In genomic region chr16:44063025-44063894, GRCm38 (mm10) we compare ENCODE assay signal across 8 mouse cellular contexts. TPM values are rescaled to one million over a fixed set of nuclear protein-coding genes. Genes with fewer than 3 reads are reported as not detected.
DNase-seq lines count a peak whose midpoint lies in the region; ATAC-seq and TF ChIP-seq lines count a peak whose summit lies in the region.

Gene Gramd1c (minus strand): TSS chr16:44063345.

- TF ChIP-seq POLR2A in bone marrow macrophage, adult 2 months (IDR thresholded peaks at IDR 0.05; ENCODE audit: borderline replicate concordance, low read depth, low read length) = no peak
- TF ChIP-seq POLR2A in limb, embryonic 14.5 days (IDR thresholded peaks at IDR 0.05; ENCODE audit: borderline replicate concordance, extremely low read depth, insufficient read depth, insufficient read length) = no peak

- DNase-seq in heart, adult 9 months (ENCODE audit: low spot score in 2 of 2) = peak; percentile 65 to 66
- DNase-seq in kidney, adult 8-10 months = peak; percentile 38 to 46
- peak; percentile 78 for DNase-seq in limb, embryonic 14.5 days (ENCODE audit: low spot score)
- DNase-seq in spleen, postnatal 36 days (ENCODE audit: low spot score in 2 of 2) = peak; percentile 31

- H3K9me3 ChIP-seq in embryonic facial prominence, embryonic 15.5 days (replicated peaks) = no peaks in the 10 kb centered on the region
- H3K9me3 ChIP-seq in limb, embryonic 14.5 days (ENCODE audit: control insufficient read depth, low read length) = no peaks in the 10 kb centered on the region
- H3K9me3 ChIP-seq in midbrain, embryonic 15.5 days = no peaks in the 10 kb centered on the region

- WGBS in embryonic facial prominence, embryonic 15.5 days = 7% methylated on average over 45 of the region's 45 CpGs
- WGBS in limb, embryonic 14.5 days = 6% methylated on average over 45 of the region's 45 CpGs
- 6% methylated on average over 45 of the region's 45 CpGs for WGBS in midbrain, embryonic 15.5 days

- ATAC-seq in embryonic facial prominence, embryonic 15.5 days (ENCODE audit: insufficient number of reproducible peaks, low FRiP score, low TSS enrichment, low read depth) = peak; percentile 78
- ATAC-seq in limb, embryonic 14.5 days (ENCODE audit: low FRiP score, low read depth) = peak; percentile 88
- ATAC-seq in midbrain, embryonic 15.5 days (replicated peaks) = peak; percentile 94

- peak within 1 kb of the TSS; percentile 37 for H3ac ChIP-seq in C2C12 (ENCODE audit: control insufficient read depth, insufficient read length, low read depth)

- H3K79me3 ChIP-seq in C2C12 (ENCODE audit: low read depth) = no peaks in the 10 kb centered on the region

- peak; percentile 16 for TF ChIP-seq CTCF in C2C12 (IDR thresholded peaks at IDR 0.05; ENCODE audit: control insufficient read depth, insufficient read depth, insufficient read length)
- peak; percentile 39 for TF ChIP-seq CTCF in bone marrow macrophage, adult 2 months (IDR thresholded peaks at IDR 0.05; ENCODE audit: low read depth, low read length)

- H3K4me1 ChIP-seq in bone marrow macrophage, adult 2 months (ENCODE audit: control insufficient read depth, insufficient read depth, low read length) = no peaks in the 10 kb centered on the region
- 0 out of 2 replicates have a peak, but pooled peaks cover 4% of the 10 kb centered on the region for H3K4me1 ChIP-seq in embryonic facial prominence, embryonic 15.5 days
- H3K4me1 ChIP-seq in limb, embryonic 14.5 days (ENCODE audit: control insufficient read depth, insufficient read depth, low read length) = peaks cover 2% of the 10 kb centered on the region; the same call in 1 of the 2 replicates
- peaks cover 6% of the 10 kb centered on the region for H3K4me1 ChIP-seq in midbrain, embryonic 15.5 days

- H3K27ac ChIP-seq in bone marrow macrophage, adult 2 months (ENCODE audit: insufficient read depth, low read depth, low read length) = no peak within 1 kb of the TSS
- peak within 1 kb of the TSS; percentile 31; the same call in 1 of the 2 replicates for H3K27ac ChIP-seq in embryonic facial prominence, embryonic 15.5 days (replicated peaks)
- no peak within 1 kb of the TSS for H3K27ac ChIP-seq in limb, embryonic 14.5 days (replicated peaks; ENCODE audit: low read depth, low read length)
- H3K27ac ChIP-seq in midbrain, embryonic 15.5 days = peak within 1 kb of the TSS; percentile 89

- H3K79me2 ChIP-seq in C2C12 (ENCODE audit: control insufficient read depth, insufficient read depth) = no peaks in the 10 kb centered on the region

- H3K4me3 ChIP-seq in C2C12 (ENCODE audit: insufficient read depth, poor library complexity, severe bottlenecking) = no peak within 1 kb of the TSS
- peak within 1 kb of the TSS; percentile 58 for H3K4me3 ChIP-seq in bone marrow macrophage, adult 2 months (ENCODE audit: insufficient read depth, low read length)
- peak within 1 kb of the TSS; percentile 55 for H3K4me3 ChIP-seq in embryonic facial prominence, embryonic 15.5 days (replicated peaks)
- peak within 1 kb of the TSS; percentile 54 for H3K4me3 ChIP-seq in limb, embryonic 14.5 days (replicated peaks; ENCODE audit: low read length)
- H3K4me3 ChIP-seq in midbrain, embryonic 15.5 days = peak within 1 kb of the TSS; percentile 66

- H3K9ac ChIP-seq in embryonic facial prominence, embryonic 15.5 days = peak within 1 kb of the TSS; percentile 29; the same call in 1 of the 2 replicates
- peak within 1 kb of the TSS; percentile 77 for H3K9ac ChIP-seq in limb, embryonic 14.5 days (ENCODE audit: low read depth, low read length, severe bottlenecking)
- H3K9ac ChIP-seq in midbrain, embryonic 15.5 days = peak within 1 kb of the TSS; percentile 62

- H3K36me3 ChIP-seq in C2C12 (ENCODE audit: control insufficient read depth, insufficient read depth) = no peaks in the 10 kb centered on the region
- no peaks in the 10 kb centered on the region for H3K36me3 ChIP-seq in embryonic facial prominence, embryonic 15.5 days
- H3K36me3 ChIP-seq in limb, embryonic 14.5 days (ENCODE audit: control insufficient read depth, insufficient read depth, low read length) = no peaks in the 10 kb centered on the region
- H3K36me3 ChIP-seq in midbrain, embryonic 15.5 days (replicated peaks) = no peaks in the 10 kb centered on the region

- H3K27me3 ChIP-seq in C2C12 (ENCODE audit: control insufficient read depth, insufficient read depth, insufficient read length) = no peaks in the 10 kb centered on the region
- H3K27me3 ChIP-seq in embryonic facial prominence, embryonic 15.5 days = no peaks in the 10 kb centered on the region
- no peaks in the 10 kb centered on the region for H3K27me3 ChIP-seq in limb, embryonic 14.5 days (ENCODE audit: control insufficient read depth, insufficient read depth, low read length)
- H3K27me3 ChIP-seq in midbrain, embryonic 15.5 days (replicated peaks) = no peaks in the 10 kb centered on the region

- H3K4me2 ChIP-seq in embryonic facial prominence, embryonic 15.5 days (replicated peaks) = peak within 1 kb of the TSS; percentile 64
- H3K4me2 ChIP-seq in limb, embryonic 14.5 days (replicated peaks; ENCODE audit: low read depth, low read length, severe bottlenecking) = peak within 1 kb of the TSS; percentile 69
- H3K4me2 ChIP-seq in midbrain, embryonic 15.5 days = peak within 1 kb of the TSS; percentile 79

TF ChIP-seq in C2C12, 6 proteins besides CTCF, POLR2A, EP300 and RAD21:
- TF ChIP-seq MYOD1 (IDR thresholded peaks at IDR 0.05; ENCODE audit: control insufficient read depth, insufficient read length, low read depth) (no peak), FOSL1 (IDR thresholded peaks at IDR 0.05; ENCODE audit: insufficient read depth, low read length, poor library complexity, severe bottlenecking) (no peak), CEBPB (IDR thresholded peaks at IDR 0.05; ENCODE audit: low read depth) (no peak), MAX (IDR thresholded peaks at IDR 0.05) (no peak), MYOG (IDR thresholded peaks at IDR 0.05; ENCODE audit: control insufficient read depth, extremely low read depth, insufficient read length) (no peak), USF1 (IDR thresholded peaks at IDR 0.05; ENCODE audit: low read depth) (no peak)
TF ChIP-seq in C2C12: peak in this region for 0.

RNA-seq across cellular contexts. Expression of gene Gramd1c, which starts in this region (rescaled TPM):
- polyA plus RNA-seq in C2C12 (2012; fragmentation: generic; extraction: Trizol) = 0.06 TPM
- polyA plus RNA-seq in bone marrow macrophage, adult 2 months (2012; ENCODE audit: insufficient read depth, insufficient read length, missing spikeins) = 0.39 TPM in 1 of 2 replicates, not detected in the other
- polyA plus RNA-seq in embryonic facial prominence, embryonic 15.5 days (2015; fragmentation: Nextera tagmentation; extraction: Ambion mirVana) = 8.0 and 9.6 TPM in 2 replicates
- polyA plus RNA-seq in limb, embryonic 14.5 days (2012; rRNA removed) = 4.1 and 4.6 TPM in 2 replicates
- 5.5 and 6.7 TPM in 2 replicates for polyA plus RNA-seq in limb, embryonic 14.5 days (2014; fragmentation: Nextera tagmentation; extraction: Ambion mirVana)
- 2.5 and 3.0 TPM in 2 replicates for polyA plus RNA-seq in midbrain, embryonic 15.5 days (2015; fragmentation: Nextera tagmentation; extraction: Ambion mirVana)

Comparison
In these comparisons a context has a peak if more than half of its experiments do, and no peak if none do; other contexts are left out.
1. H3K27ac ChIP-seq: peak in embryonic facial prominence, embryonic 15.5 days (single experiment) and midbrain, embryonic 15.5 days (single experiment); none in bone marrow macrophage, adult 2 months (single experiment) and limb, embryonic 14.5 days (single experiment).
2. Peak in every context shown above with its lines, with median percentiles within 50 percentile points of each other: ATAC-seq, H3K4me2 ChIP-seq, H3K9ac ChIP-seq and DNase-seq.